Mouse (Mus musculus) testis, adult 2 months (tissue): ENCODE measurements around the gene 4931406C07Rik. TPM values are rescaled to one million over a fixed set of nuclear protein-coding genes. Genes with fewer than 3 reads are reported as not detected.
A peak's percentile ranks its signal among the peaks of the same experiment; 100 is the strongest.

ENCODE experiments used
- H3K27ac ChIP-seq: fragments of 200-500 bp; 2 replicates; pipeline ENCODE4 v1.5.1; 2012; ENCODE audit warnings: low read depth, low read length; ENCODE audit not compliant: control insufficient read depth, insufficient read depth
- H3K27me3 ChIP-seq: fragments of 200-500 bp; 2 replicates; pipeline ENCODE4 v1.6.1; 2012; ENCODE audit warnings: mild to moderate bottlenecking, low read length, moderate library complexity; ENCODE audit not compliant: control insufficient read depth, insufficient read depth
- H3K36me3 ChIP-seq: fragments of 200-500 bp; 2 replicates; pipeline ENCODE4 v1.6.1; 2012; ENCODE audit warnings: mild to moderate bottlenecking, low read length; ENCODE audit not compliant: control insufficient read depth, insufficient read depth
- H3K4me1 ChIP-seq: fragments of 200-500 bp; 2 replicates; pipeline ENCODE4 v1.6.1; 2012; ENCODE audit warnings: low read length; ENCODE audit not compliant: control insufficient read depth, insufficient read depth
- H3K4me3 ChIP-seq: fragments of 200-500 bp; 2 replicates; pipeline ENCODE4 v1.5.1; 2012; ENCODE audit warnings: low read depth, mild to moderate bottlenecking, low read length, moderate library complexity, mixed read lengths; ENCODE audit not compliant: control insufficient read depth
- CTCF ChIP-seq: fragments of 200-500 bp; IDR thresholded peaks from 2 replicates; pipeline ENCODE4 v1.5.1; 2012; ENCODE audit warnings: low read depth, mild to moderate bottlenecking, inconsistent platforms, low read length, moderate library complexity; ENCODE audit not compliant: control insufficient read depth, insufficient read depth, insufficient replicate concordance
- POLR2A ChIP-seq: fragments of 200-500 bp; IDR thresholded peaks from 2 replicates; pipeline ENCODE4 v1.6.1; 2012; ENCODE audit warnings: low read depth, mild to moderate bottlenecking, inconsistent platforms, low read length, moderate library complexity; ENCODE audit not compliant: control insufficient read depth
- polyA plus RNA-seq: library from polyadenylated mRNA; depleted of rRNA; stranded (reverse); fragments of >200 nt; gene quantifications from 2 replicates; pipeline ENCODE4 v1.2.3, GENCODE M21; 2012

4931406C07Rik gene
- polyA plus RNA-seq, 1 experiment, result 17.7 TPM

DNA sequence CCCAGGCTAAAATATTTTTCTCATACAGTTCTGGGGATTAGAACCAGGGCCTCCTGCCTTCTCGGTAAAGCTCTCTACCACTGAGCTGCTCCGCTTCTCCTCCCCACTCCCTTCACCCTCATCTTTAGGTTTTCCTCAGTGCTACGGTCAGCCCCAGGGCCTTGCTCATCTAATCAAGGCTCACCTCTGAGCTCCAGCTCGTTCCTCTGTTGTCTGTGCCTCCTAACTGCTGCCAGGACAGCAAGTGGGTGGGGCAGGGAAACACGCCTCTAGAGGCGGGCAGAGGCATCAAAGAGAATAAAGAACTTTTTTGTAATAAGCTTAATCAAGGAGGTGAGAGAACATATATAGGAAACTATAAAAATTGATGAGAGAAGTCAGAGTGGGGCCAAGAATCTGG lies 18.4 kb downstream of the 4931406C07Rik start:
- H3K4me3 ChIP-seq, result no peak overlapping the region
- no peaks in the 10 kb centered on the region for H3K4me1 ChIP-seq
- H3K27me3 ChIP-seq, result no peaks in the 10 kb centered on the region
- H3K27ac ChIP-seq, result no peak overlapping the region
- TF ChIP-seq POLR2A (no peak), CTCF (no peak)
- no peaks in the 10 kb centered on the region; the same call in none of the 2 replicates for H3K36me3 ChIP-seq

DNA sequence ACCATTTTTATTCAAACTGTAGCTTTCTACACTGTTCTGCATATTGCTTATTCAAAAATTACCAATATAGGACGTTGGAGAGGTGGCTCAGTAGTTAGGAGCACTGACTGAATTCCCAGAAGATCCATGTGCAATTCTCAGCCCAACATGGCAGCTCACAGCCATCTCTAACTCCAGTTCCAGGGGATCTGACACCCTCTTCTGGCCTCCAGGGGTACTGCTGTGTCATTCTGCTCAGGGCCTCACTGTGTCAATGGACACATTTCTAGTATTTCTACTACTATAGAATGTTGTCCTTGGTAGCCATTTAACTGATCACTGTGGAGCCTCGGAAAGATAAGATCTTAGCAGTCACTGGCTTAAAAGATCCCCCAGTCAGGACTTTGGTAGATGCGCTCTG lies 20.8 kb downstream of the 4931406C07Rik start:
- Histone ChIP-seq H3K36me3 (no peaks in the 10 kb centered on the region), H3K4me1 (peaks cover 2% of the 10 kb centered on the region; the same call in 1 of the 2 replicates), H3K4me3 (no peak overlapping the region), H3K27me3 (no peaks in the 10 kb centered on the region), H3K27ac (no peak overlapping the region)
- TF ChIP-seq POLR2A (no peak), CTCF (peak; percentile 9; the same call in 1 of the 2 replicates)

DNA sequence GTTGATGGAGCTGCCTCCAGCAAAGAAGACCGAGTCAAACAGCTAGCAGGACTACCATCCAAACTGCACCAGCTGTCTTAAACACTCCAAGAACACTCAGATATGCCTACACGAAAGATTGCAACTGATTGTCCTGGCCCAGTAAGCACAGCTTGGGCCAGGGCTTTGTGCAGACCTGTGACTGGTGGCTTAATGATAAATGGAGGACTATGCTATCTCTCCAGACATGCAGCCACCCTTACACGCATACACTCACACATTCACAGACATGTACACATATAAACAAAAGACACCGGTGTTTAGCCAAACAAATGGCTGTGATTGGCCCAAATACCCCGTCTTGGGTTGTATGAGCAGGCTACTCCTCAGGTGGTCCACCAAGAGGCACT lies 25.8 kb downstream of the 4931406C07Rik start:
- Histone ChIP-seq H3K4me1 (peaks cover 3% of the 10 kb centered on the region; the same call in 1 of the 2 replicates), H3K27me3 (no peaks in the 10 kb centered on the region), H3K36me3 (no peaks in the 10 kb centered on the region), H3K27ac (peak overlapping the region; percentile 57; the same call in 1 of the 2 replicates), H3K4me3 (peak overlapping the region; percentile 97)
- TF ChIP-seq POLR2A (no peak), CTCF (no peak)

DNA sequence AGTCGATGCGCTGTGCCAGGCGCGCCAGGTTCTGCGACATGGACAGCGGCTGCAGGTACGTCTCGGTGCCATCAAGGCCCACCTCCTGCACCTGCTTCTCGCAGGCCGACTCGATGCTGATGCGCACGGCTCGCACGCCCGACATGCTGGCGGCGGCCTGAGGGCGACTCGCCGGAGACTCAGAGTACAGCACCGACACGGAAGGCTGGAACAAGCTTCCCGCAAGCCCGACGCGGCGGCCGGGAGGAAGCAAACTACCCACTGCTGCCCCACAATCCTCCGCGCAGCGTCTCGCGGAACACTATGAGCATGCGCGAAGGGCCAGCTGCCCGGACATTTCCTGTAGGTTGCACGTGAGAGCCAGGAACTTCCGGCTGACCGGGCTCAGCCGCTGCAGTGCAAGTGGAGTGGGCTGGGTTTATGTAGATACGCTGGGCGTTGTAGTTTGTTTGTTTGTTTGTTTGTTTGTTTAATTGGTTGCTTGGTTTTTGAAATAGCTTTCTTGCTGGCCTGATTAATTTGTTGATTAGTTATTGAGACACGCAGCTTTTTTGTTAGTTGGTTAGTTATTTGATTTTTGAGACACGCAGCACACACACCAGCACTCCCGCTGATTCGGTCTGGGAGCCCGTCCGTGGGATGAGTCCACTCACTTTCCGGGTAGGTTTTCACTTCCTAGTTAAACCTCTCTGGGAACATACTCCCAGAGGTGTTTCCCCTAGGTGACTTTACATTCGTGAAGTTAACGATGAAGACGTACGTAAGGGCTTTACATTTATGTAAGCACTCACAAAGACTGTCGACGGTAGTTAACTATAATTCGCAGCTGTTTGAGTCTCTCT lies 26.4 kb downstream of the 4931406C07Rik start, which contains the start of gene Med17:
Med17 (minus strand) TSS at position 283 of the 842 bp plus-strand sequence.
- H3K36me3 ChIP-seq, result no peaks in the 10 kb centered on the region
- peak within 1 kb of the TSS; percentile 97 for H3K4me3 ChIP-seq
- H3K27ac ChIP-seq, result peak within 1 kb of the TSS; percentile 89
- no peaks in the 10 kb centered on the region for H3K27me3 ChIP-seq
- peaks cover 3% of the 10 kb centered on the region; the same call in 1 of the 2 replicates for H3K4me1 ChIP-seq
- TF ChIP-seq CTCF (no peak), POLR2A (peak; percentile 98)

DNA sequence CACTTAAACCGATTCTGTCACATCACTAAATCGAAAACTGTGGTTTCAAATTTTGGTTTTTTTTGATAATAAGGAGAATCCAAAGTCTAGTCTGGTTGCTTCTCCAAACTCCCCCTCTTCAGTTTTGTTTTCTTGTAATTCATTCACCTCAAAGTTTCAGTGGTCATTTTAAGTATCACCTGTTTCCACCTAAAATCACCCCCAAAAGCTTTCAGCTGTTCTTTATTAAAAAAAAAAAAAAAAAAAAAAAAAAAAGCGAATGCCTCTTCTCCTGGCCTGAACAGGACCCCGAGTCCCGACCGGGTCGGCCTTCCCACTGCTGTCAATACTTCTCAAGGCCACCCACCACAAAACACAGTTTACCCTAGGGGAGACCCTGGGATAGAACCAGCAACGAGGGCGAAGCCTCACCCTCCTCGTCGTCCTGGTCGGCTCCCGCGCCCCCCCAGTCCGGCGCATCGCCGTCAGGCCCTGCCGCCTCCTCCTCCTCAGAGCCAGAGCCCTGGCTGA lies 27.1 kb downstream of the 4931406C07Rik start:
- H3K27ac ChIP-seq, result peak overlapping the region; percentile 89
- H3K27me3 ChIP-seq, result no peaks in the 10 kb centered on the region
- peaks cover 3% of the 10 kb centered on the region; the same call in 1 of the 2 replicates for H3K4me1 ChIP-seq
- H3K36me3 ChIP-seq, result no peaks in the 10 kb centered on the region
- TF ChIP-seq CTCF (no peak), POLR2A (no peak)
- H3K4me3 ChIP-seq, result peak overlapping the region; percentile 97

DNA sequence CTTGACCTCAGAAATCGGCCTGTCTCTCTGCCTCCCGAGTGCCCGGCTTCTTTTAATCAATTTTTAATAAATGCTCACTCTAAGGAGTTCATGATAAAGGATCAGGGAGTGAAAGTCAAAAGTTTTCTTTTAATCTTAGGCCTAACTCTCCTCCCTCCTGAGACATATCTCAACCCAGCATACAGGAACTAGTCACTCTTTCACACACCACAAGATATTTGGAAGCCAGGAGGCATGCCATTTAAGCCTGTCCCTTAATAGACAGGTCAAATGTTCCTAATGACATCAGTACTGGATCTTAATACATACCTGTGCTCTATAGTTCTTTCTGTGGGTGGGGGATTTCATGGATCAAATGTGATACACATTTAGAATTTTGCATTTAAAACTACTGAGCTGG lies 27.9 kb downstream of the 4931406C07Rik start:
- no peak for TF ChIP-seq CTCF
- no peak for TF ChIP-seq POLR2A
- H3K36me3 ChIP-seq, result no peaks in the 10 kb centered on the region
- peaks cover 3% of the 10 kb centered on the region; the same call in 1 of the 2 replicates for H3K4me1 ChIP-seq
- H3K4me3 ChIP-seq, result no peak overlapping the region
- H3K27ac ChIP-seq, result no peak overlapping the region
- no peaks in the 10 kb centered on the region for H3K27me3 ChIP-seq

DNA sequence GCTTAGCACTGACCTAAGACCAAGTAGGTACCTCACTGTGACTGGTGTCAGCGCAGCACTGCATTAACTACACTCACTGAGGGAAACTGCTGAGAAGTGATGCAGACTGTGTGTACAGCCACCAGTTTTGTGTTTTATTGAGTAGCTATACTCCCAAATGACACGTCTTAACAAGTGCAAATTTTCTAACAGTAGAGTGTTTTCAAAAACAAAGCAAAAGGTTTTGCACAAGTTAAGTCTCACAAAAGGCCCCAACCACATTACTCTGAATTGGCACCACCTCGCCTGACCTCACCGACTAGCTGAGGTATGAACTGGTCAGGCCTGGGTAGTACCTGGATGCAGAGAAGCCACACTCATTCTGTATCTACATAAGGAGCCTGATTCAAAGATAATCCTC lies 29.4 kb downstream of the 4931406C07Rik start:
- peaks cover 1% of the 10 kb centered on the region; the same call in 1 of the 2 replicates for H3K36me3 ChIP-seq
- TF ChIP-seq POLR2A (no peak), CTCF (no peak)
- peaks cover 3% of the 10 kb centered on the region; the same call in 1 of the 2 replicates for H3K4me1 ChIP-seq
- no peaks in the 10 kb centered on the region for H3K27me3 ChIP-seq
- H3K27ac ChIP-seq, result no peak overlapping the region
- H3K4me3 ChIP-seq, result no peak overlapping the region
